7 mouse cellular contexts compared by ENCODE assay signal in the genomic region with DNA sequence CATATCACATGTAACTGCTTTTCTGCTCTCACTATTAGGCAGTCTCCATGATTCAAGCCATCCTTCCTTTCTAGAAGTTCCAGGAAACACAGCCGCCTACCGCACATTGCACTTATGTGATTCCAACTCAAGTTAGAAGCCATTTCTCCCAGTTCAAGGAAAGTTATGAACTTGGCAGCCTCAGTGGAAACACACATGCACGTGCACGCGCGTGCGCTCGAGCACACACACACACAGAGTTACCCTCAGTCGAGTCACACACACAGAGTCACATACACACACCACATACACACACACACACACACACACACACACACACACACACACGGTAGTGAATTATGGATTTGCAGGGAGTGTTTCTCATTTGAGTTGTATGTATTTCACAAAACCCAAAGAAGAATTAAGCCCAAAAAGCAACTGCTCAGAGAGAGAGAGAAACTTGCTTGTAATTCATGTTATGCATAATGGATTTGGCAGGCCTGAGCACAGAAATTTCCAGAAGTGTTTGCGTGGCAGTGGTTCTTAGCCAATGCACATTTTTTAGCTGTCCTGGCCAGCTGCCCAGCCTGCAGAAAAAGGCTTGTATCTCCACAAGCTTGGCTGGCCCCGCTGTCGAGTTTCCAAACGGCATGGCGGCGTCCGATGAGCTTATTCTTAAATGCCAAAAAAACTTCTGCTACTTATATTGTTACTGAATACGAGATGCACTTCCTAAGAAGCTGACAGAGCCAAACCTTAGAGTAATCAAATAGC. TPM values are rescaled to one million over a fixed set of nuclear protein-coding genes. Genes with fewer than 3 reads are reported as not detected.
DNase-seq lines count a peak whose midpoint lies in the region; ATAC-seq and TF ChIP-seq lines count a peak whose summit lies in the region.

No protein-coding gene starts in this region.

- POLR2A ChIA-PET in Patski (lab: Charles Lee), result interaction anchor here (0.7 to 0.8 kb wide), 2 partner anchors 9 to 11 kb away, joined by 3 read pairs; no protein-coding TSS in a partner anchor

- no peaks in the 10 kb centered on the region for H3K27me3 ChIP-seq in Patski
- no peaks in the 10 kb centered on the region for H3K27me3 ChIP-seq in intestine, embryonic 16.5 days (replicated peaks; ENCODE audit: control insufficient read depth, insufficient read depth, low read length)

- DNase-seq in Patski (ENCODE audit: low read depth, low spot score), result peak; percentile 80
- DNase-seq in adrenal gland, postnatal 25 days, result peak; percentile 87
- peak; percentile 71 for DNase-seq in gastrocnemius, adult 18-20 months (ENCODE audit: low spot score)
- DNase-seq in left cerebral cortex, postnatal 14 days (ENCODE audit: low spot score in 2 of 2), result peak; percentile 90 to 91
- DNase-seq in right cerebral cortex, adult 2 months (ENCODE audit: low spot score in 2 of 2), result peak; percentile 82 to 86
- no peak for DNase-seq in retina, postnatal 1 day

- in situ Hi-C loops in Patski (cut with MboI; ENCODE audit: low pct_unique_long_range_greater_than_20kb), result no loop called here

- intact Hi-C loops in left cerebral cortex, postnatal 14 days (cut with DNase I), result loop anchor here (5.0 to 10.0 kb wide), 2 partner anchors 58 to 140 kb away; no protein-coding TSS in a partner anchor

- H3K9ac ChIP-seq in intestine, embryonic 16.5 days (ENCODE audit: low read depth, low read length), result no peak overlapping the region; the same call in 1 of the 2 replicates

- no peak overlapping the region for H3K4me3 ChIP-seq in intestine, embryonic 16.5 days (ENCODE audit: low read length)

- WGBS in intestine, embryonic 16.5 days, result 55% methylated on average over 18 of the region's 18 CpGs

- H3K27ac ChIP-seq in intestine, embryonic 16.5 days (ENCODE audit: low read length), result peak overlapping the region; percentile 83

- peaks cover 22% of the 10 kb centered on the region for H3K4me1 ChIP-seq in intestine, embryonic 16.5 days (ENCODE audit: control insufficient read depth, insufficient read depth, low read length)

- no peaks in the 10 kb centered on the region for H3K36me3 ChIP-seq in intestine, embryonic 16.5 days (ENCODE audit: control insufficient read depth, insufficient read depth, low read length)

- no peak for ATAC-seq in Patski
- ATAC-seq in intestine, embryonic 16.5 days, result peak; percentile 32; the same call in 1 of the 2 replicates

- H3K4me2 ChIP-seq in intestine, embryonic 16.5 days (ENCODE audit: low read depth, low read length), result no peak overlapping the region

- no peaks in the 10 kb centered on the region for H3K9me3 ChIP-seq in intestine, embryonic 16.5 days (ENCODE audit: control insufficient read depth, low read length)

- CTCF ChIA-PET in Patski (lab: Charles Lee), result interaction anchor here (1.0 to 1.3 kb wide), 2 partner anchors 12 to 43 kb away, joined by 3 to 5 read pairs; no protein-coding TSS in a partner anchor

- no peak for TF ChIP-seq CTCF in Patski (IDR thresholded peaks at IDR 0.05)

RNA-seq across cellular contexts. Expression of a gene that starts 49.5 kb away (rescaled TPM):
- polyA plus RNA-seq in Patski (2021), result 8.7 TPM
- 8.9 and 9.3 TPM in 2 replicates for total RNA-seq in adrenal gland, postnatal 25 days (2021)
- total RNA-seq in gastrocnemius, adult 18-20 months (2021), result 1 to 10 TPM; 4.3 to 5.5 TPM
- polyA plus RNA-seq in intestine, embryonic 16.5 days (2015; fragmentation: Nextera tagmentation; extraction: Ambion mirVana), result 1.6 and 1.9 TPM in 2 replicates
- 1 to 10 TPM; 3.5 to 4.1 TPM for total RNA-seq in left cerebral cortex, postnatal 14 days (2021)
